Mouse (Mus musculus) right cerebral cortex, postnatal 4 days (tissue): ENCODE data around the gene Drg1.
A peak's percentile ranks its signal among the peaks of the same experiment; 100 is the strongest.
"Not testable (repeated sequence)": the region's sequence is repeated elsewhere in the genome, so short reads cannot be mapped to it uniquely, and the experiment has no call there.

ENCODE experiments used
- DNase-seq: peaks from one replicate; pipeline ENCODE4 v3.0.0-alpha.2; 2022

Drg1 gene

GRCm38 (mm10) chr11:3165210-3165782 lies 100.9 kb downstream of the Drg1 start:
- not testable (repeated sequence) for DNase-seq

DNA sequence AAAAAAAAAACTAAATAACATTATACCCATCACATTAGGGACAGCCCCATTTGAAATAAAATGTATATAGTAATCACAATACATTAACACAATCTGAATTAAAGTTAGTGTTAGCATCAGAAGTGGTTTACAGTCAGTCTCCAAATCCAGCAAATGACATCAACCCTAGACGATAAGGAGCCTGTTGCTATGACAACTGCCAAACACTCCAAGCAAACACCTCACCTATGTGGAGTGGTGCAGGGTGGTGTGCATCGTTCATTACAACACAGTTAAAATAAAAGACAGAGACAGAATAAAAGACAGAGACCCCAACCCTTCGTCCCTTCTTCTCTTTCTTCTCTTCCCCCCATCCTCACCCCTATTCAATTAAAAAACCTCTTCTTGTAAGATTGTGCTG lies 102.6 kb downstream of the Drg1 start:
- DNase-seq, result not testable (repeated sequence)

GRCm38 (mm10) chr11:3163122-3163521 lies 103.1 kb downstream of the Drg1 start:
- DNase-seq, result not testable (repeated sequence)

DNA sequence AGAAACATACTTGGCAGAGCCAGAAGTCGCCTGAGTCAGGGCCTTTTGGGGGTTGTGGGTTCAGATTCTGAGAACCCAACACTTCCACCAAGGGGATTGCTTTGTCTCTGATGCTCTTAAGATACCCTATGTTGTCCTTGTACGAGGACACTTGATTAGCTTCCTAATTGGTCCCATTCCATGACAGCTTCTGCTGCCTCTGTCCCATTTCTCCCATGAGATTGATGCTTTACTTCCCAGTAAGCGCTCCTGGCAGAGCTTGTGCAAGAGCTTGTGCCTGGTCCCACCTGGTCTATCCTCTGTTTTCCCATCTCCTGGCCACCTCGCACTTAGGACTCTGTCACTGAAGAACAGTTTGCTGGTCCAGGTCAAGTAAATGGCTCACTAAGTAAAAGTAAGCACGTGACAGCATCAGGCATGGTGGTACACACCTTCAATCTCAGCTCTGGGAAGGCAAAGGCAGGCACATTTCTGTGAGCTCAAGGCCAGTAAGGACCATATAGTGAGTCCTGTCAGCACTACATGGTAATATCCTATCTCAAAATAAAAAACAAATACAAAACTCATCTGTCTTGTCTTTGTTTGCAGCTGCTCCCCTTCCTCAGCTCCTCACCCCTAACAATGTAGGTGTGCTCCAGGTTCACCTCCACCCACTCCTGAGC lies 103.8 kb downstream of the Drg1 start:
- DNase-seq, result peak; percentile 25

GRCm38 (mm10) chr11:3161370-3161769 lies 104.8 kb downstream of the Drg1 start:
- not testable (repeated sequence) for DNase-seq

- DNase-seq, result not testable (repeated sequence)
Measured at GRCm38 (mm10) chr11:3158800-3159199, 107.4 kb downstream of the Drg1 start.

- DNase-seq, result not testable (repeated sequence)
Measured at GRCm38 (mm10) chr11:3157996-3158395, 108.2 kb downstream of the Drg1 start.

DNA sequence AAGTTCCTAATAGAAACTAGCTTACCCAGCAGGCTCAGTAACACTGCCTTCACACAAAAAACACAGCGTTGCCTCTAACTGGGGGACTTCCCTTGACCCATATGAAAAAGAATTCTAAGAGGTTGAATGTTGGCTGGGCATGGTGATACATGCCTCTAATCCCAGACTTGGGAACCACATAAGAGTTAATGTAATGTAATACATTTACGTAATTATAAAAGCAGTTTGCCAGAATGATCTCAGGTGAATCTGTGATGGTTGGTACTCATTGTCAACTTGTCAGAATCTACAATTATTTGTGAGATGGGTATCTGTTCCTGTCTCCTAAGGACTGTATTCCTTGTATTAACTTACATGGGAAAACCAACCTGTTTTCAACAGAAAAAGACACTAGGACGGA lies 109.2 kb downstream of the Drg1 start:
- not testable (repeated sequence) for DNase-seq

DNA sequence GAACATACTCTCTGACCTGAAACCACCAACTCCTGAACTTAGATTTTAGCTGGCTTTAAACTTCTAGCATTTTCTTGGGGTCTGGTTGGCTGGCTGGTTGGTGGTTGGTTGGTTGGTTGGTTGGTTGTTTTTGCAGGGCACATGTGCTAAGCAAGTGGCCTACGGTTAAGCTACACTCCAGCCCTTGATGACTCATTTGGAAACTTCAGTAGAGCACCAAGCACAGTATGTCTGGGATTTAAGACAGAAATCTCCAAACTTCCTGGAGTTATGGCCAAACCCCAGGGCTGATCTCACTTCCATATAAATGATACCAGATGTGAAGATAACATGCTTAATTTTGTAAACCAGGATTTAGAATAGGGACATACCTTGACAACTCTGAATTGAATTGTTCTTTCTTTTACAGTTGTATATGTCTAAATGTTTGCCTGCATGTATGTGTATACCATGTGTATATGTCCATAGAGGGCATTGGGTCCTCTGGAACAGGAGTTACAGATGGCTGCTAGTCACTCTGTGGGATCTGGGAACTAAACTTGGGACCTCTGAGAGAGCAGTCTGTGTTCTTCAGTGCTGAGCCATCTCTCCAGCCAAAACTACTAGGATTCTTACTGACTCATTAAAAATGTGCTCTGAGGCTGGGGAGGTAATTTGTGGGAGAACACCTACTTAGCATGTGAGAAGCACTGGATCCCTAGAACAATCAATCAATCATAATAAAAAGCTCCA lies 112.4 kb downstream of the Drg1 start:
- DNase-seq, result peak; percentile 24

GRCm38 (mm10) chr11:3151358-3151757 lies 114.9 kb downstream of the Drg1 start:
- DNase-seq, result not testable (repeated sequence)

- not testable (repeated sequence) for DNase-seq
Measured at GRCm38 (mm10) chr11:3150677-3151003, 115.6 kb downstream of the Drg1 start.

DNA sequence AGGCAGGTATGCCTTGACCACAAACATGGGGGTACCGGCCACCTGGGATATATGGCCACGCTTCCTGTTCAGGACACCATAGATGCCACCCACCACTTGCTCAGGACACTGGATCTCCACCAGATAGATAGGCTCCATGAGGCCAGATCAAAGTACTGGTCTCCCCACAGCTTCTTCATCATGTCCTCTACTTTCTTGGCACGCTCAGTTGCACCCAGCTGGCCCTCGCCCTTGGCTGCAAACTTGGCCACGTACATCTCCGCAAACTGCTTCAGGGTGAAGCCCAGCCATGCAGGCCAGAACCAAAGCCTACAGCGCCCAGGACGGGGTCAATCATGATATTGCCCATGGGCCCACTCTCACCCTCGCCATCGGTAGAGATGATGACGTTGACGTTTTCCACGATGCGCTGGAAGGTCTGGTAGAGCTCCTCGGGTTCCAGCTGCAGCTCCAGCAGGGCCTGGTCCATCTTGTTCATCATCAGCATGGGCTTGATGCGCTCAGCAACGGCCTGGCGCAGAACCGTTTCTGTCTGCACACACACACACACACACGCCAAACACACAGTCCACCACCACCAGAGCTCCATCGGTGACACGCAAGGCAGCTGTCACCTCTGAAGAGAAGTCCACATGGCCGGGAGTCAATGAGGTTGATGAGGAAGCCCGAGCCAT lies 116.1 kb downstream of the Drg1 start:
- DNase-seq, result peak; percentile 29

- not testable (repeated sequence) for DNase-seq
Measured at GRCm38 (mm10) chr11:3149471-3149870, 116.7 kb downstream of the Drg1 start.

- not testable (repeated sequence) for DNase-seq
Measured at GRCm38 (mm10) chr11:3146806-3147205, 119.4 kb downstream of the Drg1 start.

- DNase-seq, result not testable (repeated sequence)
Measured at GRCm38 (mm10) chr11:3145359-3146165, 120.7 kb downstream of the Drg1 start.

DNA sequence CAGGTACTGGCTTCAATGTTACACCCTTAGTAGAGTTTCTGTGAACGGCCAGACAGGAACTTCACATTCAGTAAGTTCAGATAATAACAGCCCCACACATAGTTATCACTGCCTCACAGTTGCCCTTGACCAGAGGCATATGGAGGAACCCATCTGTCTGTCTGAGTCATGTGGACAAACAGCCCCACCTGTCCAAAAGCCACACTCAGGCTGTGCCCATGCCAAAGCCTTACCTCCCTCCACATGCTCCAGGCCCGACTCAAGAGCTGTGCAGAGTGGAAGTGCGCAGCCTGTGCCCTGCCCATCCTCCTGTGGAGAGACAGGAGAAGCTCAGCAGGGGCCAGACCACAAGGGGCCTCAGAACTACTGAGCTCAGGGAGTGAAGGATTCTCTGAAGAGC lies 122.2 kb downstream of the Drg1 start:
- DNase-seq, result not testable (repeated sequence)

DNA sequence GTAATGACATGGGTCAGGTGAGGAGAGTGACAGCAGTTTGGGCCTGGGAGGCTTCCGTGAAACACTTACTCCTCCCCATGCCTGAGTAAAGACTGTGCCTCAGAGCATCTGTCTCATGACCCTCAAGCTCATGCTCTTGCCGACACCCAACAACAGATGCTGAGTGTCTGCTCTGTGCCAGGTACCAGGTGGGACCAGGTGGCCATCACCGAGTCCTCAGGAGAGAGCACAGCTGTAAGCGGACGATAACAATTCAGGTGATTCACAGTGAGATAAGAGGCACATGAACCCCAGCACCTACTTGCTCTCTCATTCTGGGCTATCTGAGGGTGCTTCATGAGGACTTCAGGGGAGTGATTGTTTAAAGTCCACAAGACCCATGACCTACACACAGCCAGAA lies 123.8 kb downstream of the Drg1 start:
- peak; percentile 61 for DNase-seq

DNA sequence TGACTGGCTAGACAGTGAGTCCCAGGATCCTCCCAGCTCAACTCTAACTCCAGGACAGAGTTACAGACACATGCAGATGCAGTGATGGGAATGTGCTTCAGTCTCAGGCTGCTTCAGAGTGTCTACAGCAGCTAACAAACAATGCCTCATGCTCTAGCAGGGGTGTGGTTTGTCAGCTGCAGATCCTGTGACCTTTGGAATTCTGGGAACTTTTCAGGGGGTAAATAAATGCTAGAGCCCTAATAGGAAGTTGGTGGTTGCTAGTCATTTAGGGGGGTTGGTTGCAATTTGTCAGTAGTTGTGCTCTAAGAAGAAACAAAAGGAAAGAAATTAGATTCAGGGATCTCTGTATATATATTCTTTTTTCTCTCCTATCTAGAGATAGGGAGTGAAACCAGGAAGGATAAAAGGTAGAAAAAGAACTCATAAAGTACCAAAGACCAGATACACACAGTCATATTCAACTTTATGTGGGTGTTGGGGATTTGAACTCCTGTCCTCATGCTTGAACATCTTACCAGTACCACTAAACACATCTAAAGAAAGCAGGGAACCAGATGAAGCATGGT lies 125.2 kb downstream of the Drg1 start:
- DNase-seq, result not testable (repeated sequence)

DNA sequence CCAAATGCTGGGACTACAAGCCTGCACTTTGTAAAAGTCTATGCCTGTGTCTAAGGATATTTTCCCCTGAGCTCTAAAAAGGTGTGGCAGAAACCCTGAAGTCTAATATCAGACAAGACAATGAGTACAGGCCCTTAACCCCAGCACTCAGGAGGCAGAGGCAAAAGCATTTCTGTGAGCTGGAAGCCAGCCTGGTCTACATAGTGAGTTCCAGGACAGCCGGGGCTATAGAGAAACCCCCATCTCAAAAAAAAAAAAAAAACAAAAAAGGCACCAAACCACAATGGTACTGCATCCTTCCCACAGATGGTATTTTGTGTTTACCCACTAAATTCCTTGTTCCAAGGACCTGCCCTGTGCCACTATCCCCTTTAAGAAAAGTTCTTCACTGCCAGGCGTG lies 127.9 kb downstream of the Drg1 start:
- not testable (repeated sequence) for DNase-seq
